Mouse (Mus musculus): ENCODE data around the gene Lrrc42. TPM values are rescaled to one million over a fixed set of nuclear protein-coding genes. Genes with fewer than 3 reads are reported as not detected.

The Lrrc42 gene
- 10 to 100 TPM; 28.0 to 35.0 TPM for total RNA-seq (2021)

DNA sequence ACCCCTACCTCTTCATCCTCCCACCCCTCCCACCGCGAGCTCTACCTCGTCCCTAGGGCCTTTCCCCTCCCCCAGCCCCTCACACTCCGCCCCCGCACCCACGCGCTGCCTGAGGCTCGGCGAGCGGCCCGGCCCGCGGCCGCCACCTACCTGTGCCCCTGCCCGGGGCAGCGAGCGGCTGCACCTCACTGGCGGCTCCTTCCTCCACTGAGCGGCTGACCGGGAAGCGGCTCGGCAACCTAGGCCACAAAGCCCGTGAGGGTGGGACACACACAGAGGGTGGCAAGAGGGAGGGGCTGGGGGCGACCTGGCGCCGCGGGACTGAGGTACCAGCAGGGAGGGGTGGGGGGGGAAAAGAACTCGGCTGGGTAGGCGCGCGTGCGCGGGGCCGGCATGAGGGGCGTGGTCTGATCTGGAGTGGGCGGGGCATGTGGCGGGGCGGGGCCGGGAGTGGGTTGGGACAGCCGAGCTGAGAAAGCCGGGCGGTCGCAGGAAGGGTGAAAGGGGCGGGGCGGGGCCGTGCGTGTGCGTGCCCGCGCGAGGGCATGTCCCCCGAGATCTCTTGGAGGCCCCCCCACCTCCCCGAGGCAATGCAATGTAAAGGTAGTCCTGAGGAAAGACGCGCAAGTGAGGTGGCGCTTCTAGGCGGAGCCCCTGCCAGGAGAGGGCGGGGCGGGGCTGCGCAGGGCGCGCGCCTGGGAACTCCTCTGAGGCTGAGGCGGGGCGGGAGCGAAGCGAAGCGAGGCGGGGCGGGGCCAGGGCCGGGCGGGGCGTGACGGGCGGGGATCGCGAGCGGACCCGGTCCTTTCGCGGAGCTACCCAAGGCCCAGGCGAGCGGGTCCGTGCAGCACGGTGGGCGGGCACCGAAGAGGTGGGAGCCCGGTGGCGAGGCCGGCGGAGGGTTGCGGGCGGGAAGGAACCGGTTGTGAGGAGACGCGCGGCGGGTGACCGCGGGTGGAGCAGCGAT, at the start of gene Lrrc42, which contains the start of gene Hspb11:
Gene Lrrc42 (minus strand): TSS at position 408 of the 967 bp plus-strand sequence.
Gene Hspb11 (plus strand): TSS at position 469 of the 967 bp plus-strand sequence.
- peak; percentile 91 to 92 for DNase-seq (ENCODE audit: low spot score in 2 of 2)
- intact Hi-C loops (cut with DNase I) = loop anchor here (2.0 kb wide), 1 partner anchor 61 kb away; the partner anchor contains the start of gene Yipf1

DNA sequence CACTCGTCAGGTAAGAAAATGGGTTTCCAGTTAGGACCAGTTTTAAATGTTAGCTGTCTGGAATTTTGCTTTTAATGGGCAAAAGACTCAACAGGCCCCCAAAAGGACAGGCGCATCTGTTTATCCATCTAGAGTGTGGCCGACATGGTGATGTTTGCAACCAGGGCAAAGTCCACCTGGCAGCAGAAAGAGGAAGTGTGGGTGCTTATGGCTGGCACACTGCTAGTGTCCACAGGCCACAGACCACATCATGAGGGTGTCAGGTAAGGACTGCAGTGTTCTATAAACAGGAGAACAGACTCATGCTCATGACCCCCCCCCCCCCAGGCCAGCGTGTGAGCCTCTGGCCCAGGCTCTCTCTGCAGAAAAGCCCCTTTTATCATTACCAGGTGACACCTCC, 49.5 kb upstream of the Lrrc42 start:
- intact Hi-C loops (cut with DNase I) = no loop called here

DNA sequence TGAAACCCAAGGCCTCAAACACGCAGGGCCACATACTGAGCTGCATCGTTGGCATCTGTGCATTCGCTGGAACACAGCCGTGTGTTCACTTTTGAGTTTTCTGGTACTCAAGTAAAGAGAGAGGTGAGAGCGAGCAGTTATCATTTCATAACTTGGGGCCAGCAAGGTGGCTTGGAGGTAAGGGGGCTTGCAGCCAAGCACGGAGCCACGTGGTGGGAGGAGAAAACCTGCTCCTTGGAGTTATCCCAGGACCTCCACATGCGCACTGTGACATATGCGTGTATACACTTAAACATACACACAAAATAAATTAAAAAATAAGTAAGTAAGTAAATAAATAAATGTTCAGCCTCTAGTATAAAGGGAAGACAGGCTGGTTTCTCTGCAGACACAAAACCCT, 48.9 kb upstream of the Lrrc42 start:
- intact Hi-C loops (cut with DNase I) = no loop called here
- DNase-seq (ENCODE audit: low spot score in 2 of 2) = no peak

More for the DNA sequence above, 49.5 kb upstream of the Lrrc42 start:
- DNase-seq (ENCODE audit: low spot score in 2 of 2) = no peak

DNA sequence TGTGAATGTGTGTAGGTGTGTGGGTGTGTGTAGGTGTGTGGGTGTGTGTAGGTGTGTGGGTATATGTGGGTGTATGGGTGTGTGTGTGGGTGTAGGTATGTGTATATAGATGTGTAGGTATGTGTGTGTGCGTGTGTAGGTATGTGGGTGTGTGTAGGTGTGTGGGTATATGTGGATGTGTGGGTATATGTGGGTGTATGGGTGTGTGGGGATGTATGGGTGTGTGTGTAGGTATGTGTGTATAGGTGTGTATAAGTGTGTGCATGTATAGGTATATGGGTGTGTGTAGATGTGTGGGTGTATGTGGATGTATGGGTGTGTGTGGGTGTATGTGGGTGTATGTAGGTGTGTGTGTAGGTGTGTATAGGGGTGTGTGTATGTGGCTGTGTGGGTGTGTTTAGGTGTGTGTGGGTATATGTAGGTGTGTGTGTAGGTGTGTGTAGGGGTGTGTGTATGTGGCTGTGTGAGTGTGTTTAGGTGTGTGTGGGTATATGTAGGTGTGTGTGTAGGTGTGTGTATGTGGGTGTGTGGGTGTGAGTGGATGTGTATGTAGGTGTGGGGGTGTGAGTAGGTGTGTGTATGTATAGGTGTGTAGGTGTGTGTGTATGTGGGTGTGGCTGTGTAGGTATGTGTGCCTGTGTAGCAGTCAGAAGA, 47.7 kb upstream of the Lrrc42 start:
- intact Hi-C loops (cut with DNase I) = no loop called here
- DNase-seq (ENCODE audit: low spot score in 2 of 2) = no peak

DNA sequence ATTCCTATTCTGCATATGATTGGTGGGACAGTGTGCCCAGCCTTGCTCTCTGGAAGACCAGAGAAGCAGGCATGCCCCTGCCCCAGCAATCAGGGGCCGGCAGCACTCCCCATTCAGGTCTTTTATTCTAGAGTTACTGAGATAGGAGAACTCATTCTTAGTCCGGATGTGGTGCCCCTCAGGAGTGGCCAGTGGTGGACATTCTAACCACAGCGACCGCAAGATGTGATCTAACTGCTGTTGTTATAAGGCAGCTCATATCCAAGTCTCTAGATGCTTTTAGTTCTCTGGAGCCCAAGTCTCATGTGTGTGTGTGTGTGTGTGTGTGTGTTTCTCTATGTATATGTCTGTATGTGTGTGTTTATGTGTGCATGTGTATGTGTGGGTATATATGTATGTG, 47.0 kb upstream of the Lrrc42 start:
- no peak for DNase-seq (ENCODE audit: low spot score in 2 of 2)
- intact Hi-C loops (cut with DNase I) = no loop called here

DNA sequence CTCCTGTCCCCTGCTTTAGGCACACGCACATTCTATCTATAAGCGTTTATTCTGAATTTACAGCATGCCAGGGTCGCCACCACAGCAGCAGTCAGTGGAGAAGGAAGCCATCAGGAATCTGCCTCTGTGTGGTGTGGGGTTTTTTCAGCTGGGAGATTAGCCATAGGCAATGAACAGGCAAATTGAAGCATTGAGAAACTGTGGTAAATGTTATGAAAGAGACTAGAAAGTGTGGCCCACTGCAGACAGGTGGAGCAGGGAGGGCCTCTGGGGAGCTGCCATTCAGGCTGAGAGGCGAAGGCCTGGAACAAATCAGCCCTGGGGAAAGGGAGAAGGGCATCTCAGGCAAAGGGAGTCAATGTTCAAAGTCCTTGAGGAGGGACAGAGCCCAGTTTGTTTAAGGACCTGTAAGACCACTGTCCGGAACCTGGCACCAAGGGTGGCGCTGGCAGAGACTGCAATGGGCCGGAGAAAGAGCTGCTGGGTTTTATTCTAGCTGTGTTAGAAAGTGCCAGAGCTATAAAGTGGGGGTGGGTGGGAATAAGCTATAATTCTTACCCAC, 46.5 kb upstream of the Lrrc42 start:
- intact Hi-C loops (cut with DNase I) = no loop called here

DNA sequence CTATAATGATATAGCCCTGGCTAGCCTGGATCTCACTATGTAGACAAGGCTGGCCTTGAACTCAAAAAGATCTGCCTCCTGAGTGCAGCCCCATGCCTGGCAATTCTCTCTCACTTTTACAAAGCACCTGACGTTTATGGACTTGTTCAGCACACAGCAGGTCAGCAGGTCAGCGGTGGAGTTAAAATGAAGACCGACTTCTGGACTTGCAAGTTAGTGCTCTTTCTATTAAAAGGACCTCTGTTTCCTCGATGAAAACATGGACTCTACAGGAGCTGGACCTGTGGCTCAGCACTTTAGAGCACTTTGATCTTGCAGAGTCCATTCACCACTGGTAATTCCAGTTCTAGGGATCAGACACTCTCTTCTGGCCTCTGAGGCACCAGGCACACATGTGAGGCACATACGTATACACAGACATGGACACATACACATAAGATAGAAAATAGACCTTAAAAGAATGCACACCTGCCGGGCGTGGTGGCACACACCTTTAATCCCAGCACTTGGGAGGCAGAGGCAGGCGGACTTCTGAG, 44.8 kb upstream of the Lrrc42 start:
- intact Hi-C loops (cut with DNase I) = no loop called here
- no peak for DNase-seq (ENCODE audit: low spot score in 2 of 2)

More for the DNA sequence above, 46.5 kb upstream of the Lrrc42 start:
- no peak for DNase-seq (ENCODE audit: low spot score in 2 of 2)

DNA sequence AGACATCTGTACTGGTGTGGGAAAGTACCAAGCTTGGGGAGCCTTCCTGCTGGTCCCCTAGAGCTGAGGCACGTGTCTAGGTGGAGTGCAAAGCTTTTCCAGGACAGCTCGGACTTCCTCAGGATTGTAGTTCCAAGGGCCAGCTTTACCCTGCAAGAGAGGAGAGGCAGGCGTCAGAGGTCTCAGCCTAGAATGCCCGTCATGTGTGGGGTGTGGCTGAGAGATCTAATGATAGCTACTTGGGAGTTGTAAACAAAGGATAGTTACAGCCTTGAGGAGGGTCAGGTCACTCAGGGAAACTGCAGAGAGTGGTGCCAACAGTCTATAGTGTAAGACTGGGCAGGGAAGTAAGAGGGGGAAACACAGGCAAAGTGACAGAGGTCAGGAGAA, 38.9 kb upstream of the Lrrc42 start:
- DNase-seq (ENCODE audit: low spot score in 2 of 2) = no peak
- intact Hi-C loops (cut with DNase I) = no loop called here

DNA sequence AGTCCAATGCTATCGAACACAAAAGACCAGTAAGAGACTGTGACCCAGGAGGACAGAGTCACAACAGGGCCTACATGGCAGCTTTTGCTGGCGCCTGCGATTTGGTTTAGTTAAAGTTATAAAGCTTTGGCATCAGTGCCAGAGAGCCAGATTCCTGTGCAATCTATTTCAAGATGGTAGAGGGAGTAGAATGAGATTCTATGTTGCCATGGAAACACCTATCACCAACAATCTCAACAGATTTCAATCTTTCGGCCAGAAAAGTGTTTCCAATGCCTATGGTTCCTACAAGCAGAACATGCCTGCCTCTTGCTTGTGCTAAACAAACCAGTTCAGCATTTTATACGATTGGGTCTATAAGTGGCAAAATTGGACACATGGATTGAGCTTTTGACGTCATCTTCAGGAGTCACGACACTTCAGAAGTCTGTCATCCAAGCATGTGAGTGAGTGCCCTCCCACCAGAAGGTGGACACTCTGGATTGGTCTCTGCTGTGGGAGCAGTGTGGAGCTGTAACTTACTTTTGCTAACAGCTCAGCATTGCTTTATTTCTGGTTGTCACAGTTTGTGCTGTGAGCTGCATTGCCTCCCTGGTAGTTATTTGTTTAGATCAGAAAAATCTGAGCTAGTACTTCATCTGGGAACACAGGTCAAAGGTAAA, 38.4 kb upstream of the Lrrc42 start:
- DNase-seq (ENCODE audit: low spot score in 2 of 2) = peak; percentile 11 to 17

DNA sequence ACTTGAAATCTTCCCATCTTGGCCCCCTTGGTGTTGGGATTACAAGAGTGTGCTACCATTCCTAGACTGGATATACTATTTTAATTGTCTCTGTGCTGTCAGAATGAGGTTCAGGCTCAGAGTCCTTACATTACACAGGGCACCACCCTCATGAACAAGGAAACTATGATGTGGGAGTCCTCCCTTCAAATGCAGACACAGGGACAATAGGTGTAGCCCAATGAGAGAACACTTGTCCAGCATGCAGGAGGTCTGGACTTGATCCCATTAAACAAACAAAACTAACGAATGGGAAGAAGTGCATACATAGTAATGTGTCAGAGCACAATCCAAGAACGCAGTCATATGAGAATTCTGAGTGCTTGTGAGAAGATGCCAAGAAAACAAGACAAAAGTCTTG, 34.2 kb upstream of the Lrrc42 start:
- intact Hi-C loops (cut with DNase I) = no loop called here
- DNase-seq (ENCODE audit: low spot score in 2 of 2) = no peak

More for the DNA sequence above, 38.4 kb upstream of the Lrrc42 start:
- intact Hi-C loops (cut with DNase I) = no loop called here

DNA sequence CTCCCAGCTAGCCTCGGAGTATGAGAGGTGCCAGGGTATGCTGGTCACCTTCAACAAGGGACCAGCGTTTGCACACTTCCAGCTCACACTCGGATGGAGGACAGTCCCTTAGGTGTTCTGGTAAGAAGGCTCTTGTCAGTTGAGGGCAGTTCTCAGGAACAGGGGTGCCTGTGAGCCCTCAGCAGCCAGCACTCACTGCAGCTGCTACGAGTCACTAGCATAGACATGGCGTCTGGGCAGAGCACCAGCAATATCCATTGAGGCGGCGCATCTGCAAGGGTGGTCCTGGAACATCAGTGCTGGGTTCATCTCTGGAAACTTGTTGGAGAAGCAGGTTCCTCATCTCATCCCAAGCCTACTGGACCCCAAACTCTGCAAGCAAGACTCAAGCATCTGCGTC, 33.1 kb upstream of the Lrrc42 start:
- intact Hi-C loops (cut with DNase I) = no loop called here
- no peak for DNase-seq (ENCODE audit: low spot score in 2 of 2)

DNA sequence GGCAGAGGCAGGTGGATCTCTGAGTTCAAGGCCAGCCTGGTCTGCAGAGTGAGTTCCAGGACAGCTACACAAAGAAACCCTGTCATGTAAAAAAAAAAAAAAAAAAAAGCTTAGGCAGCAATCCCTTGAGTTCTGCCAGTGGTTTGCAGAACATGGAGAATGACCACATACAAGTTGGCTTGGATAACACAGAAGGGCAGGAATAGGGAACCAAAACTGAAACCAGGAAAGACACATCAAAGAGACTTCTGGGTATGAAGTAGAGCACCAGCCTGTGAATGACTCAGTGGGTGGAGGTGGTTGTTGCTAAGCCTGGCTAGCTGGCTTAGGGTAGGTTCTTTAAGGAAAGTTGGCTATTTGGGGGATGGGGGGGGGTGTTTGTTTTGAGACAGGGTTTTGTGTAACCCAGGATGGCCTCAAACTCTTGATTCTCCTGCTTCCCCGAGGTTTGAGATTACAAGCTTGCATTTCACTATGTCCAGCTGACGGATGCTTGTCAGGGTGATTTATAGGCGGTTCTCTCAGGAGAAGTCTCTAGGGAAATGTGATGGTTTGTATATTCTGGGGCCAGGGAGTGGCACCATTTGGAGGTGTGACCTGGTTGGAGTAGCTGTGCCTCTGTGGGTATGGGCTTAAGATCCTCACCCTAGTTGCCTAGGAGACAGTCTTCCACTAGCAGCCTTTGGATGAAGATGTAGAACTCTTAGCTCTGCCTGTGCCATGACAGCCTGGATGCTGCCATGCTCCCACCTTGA, 32.3 kb upstream of the Lrrc42 start:
- DNase-seq (ENCODE audit: low spot score in 2 of 2) = no peak
- intact Hi-C loops (cut with DNase I) = no loop called here

DNA sequence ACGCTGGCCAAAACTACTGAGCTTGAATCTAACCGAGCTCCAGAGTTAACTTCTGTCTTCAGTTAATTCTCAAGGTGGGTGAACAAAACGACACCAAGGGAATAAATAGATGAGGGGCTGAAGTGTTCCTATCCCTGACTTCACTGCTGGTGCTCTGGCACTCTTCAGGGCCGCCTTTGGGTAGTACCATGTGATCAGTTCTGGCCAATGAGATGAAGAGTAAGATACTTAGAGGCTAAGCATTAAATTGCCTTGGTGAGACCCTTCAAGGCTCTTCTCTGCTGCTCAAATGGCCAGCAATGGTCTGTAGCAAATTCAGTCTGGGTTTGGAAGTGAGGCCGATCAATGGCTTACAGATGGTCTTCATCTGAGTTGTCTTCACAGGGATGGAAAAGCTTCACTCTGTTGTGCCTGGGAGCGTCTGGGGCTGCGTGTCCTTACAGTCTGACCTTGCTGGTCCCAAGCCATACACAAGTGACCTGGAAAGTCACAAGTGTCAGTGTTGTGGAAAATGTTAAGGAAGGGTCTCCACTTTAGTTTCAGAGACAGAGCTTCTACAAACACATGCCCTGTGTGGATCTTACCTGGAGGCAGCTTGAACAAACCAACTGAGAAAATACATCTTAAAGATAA, 27.6 kb upstream of the Lrrc42 start:
- intact Hi-C loops (cut with DNase I) = no loop called here
- DNase-seq (ENCODE audit: low spot score in 2 of 2) = no peak

DNA sequence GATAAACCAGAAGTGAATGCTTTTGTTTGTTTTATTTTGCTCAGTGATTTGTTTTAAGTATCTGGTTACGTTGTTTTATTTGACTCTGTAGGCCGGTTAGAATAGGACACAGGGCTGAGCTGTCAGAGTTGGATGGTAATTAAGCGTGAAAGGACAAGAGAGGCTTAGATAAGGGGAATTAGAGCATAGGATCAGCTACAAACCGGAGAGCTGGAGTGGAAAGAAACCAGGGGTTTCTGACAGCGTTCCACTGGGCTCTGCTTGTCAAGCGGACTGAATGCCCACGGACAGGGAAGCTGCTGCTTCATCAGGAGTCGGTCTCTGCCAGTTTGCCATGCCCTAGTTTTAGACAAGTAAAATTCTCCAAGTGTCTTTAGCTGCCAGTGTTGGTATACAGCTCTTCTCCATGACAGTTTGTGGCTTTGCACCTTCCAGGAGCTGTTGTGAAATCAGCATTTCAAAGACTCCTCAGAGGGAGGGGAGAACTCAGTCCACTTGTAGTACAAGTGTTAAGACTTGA, 24.9 kb upstream of the Lrrc42 start:
- DNase-seq (ENCODE audit: low spot score in 2 of 2) = no peak
- intact Hi-C loops (cut with DNase I) = no loop called here

DNA sequence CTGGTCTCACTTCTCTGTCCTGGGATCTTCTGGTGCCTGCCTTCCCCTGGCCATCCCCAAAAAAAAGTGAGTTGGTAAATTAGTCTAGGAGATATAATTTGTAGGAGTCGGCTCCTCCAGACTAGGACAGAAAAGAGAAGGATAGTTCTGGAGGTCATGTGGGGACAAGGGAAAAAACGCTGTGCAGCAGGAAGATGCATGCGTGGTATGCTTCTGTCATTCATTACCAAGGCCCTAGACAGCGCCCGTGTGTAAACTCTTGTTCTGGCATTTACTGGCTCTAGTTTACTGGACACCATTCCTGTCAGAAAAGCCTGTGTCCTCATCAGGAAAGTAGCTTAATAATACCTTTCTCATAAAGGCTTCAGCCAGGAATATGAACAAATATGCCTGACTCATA, 21.2 kb upstream of the Lrrc42 start:
- intact Hi-C loops (cut with DNase I) = no loop called here

DNA sequence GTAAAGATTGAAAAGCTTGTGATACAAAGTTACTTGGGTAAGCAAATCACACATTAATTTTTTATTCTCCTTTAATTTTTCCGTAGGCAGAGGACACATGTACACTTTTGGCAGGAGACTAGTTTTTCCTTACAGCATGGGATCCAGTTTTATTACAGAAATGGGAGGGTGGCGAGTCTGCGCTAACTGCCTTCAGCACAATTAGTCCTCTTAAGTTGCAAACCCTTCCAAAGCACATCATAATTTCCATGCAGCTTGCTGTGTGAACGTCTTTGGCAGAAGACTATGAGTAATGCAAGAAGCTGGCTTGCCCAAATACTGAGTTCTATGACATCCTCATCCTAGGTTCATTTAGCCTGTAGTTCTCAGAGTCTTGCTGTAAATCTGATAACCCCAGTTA, 20.4 kb upstream of the Lrrc42 start:
- intact Hi-C loops (cut with DNase I) = no loop called here
- no peak for DNase-seq (ENCODE audit: low spot score in 2 of 2)

More for the DNA sequence above, 21.2 kb upstream of the Lrrc42 start:
- no peak for DNase-seq (ENCODE audit: low spot score in 2 of 2)

DNA sequence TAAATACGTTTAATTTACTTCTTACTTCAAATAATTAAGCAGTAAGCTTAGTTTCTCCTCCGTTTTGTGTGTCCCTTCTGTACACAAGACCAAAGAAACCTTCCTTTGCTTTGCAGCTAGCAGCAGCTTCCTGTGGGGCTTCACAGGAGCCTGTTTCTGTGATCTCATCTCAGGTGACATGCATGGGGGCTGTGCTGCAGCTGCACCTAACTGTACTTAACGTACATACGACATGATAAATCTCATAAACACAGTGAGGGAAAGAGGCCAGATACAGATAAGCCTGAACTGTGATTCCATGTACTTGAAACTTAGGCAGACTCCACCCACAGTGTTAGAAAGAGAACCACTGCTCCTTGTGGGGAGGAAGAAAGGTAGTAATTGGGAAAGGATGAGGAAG, 6.7 kb upstream of the Lrrc42 start:
- DNase-seq (ENCODE audit: low spot score in 2 of 2) = no peak
- intact Hi-C loops (cut with DNase I) = no loop called here

DNA sequence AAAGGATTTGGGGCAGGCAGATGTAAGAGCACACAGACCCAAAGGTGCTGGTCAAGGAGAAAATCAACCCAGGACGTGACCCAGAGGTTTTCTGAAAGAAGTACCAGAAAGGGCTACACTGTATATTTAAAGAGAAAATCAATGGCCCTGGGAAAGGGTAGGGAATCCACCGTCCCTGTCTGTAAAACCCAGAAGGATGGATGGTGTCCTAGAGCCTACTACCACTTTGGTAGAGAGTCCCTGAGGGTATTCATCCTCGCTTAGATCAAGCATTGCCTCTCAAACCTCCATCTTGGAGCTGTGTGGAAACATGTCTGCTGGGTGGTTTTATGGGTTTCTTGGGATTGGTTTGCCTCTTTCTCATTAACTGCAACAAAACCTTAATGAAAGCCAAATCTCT, 1.1 kb upstream of the Lrrc42 start:
- intact Hi-C loops (cut with DNase I) = no loop called here

More for the DNA sequence above, 1.1 kb upstream of the Lrrc42 start:
- DNase-seq (ENCODE audit: low spot score in 2 of 2) = no peak
